Mouse (Mus musculus) liver (tissue): ENCODE measurements around the gene Ino80b.

Source experiments
- DNase-seq: peaks from one replicate; pipeline ENCODE4 v3.0.0-alpha.2; 2020; ENCODE audit warnings: mixed read lengths

Gene Ino80b

DNA sequence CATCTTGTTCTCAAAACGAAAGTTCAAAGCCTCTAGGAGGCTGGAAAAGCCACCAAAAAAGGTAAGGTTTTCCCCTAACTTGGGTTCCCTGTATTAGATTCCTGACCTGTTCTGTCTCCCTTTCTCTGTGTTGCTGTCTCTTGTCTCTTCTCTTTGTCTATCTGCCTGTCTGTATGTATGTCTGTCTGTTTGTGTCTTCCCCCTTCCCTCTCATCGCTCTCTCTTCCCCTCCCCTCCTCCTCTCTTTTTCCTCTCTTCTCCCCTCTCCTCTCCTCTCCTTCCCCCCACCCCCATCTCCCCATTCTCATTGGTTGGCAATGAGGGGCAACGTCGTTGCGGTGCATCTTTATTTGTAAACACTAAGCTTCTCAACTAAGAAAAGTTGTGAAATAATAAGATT lies at the start of gene Ino80b:
TSS of gene Ino80b (minus strand) at position 101 of the 400 bp plus-strand sequence.
- DNase-seq, result no peak

DNA sequence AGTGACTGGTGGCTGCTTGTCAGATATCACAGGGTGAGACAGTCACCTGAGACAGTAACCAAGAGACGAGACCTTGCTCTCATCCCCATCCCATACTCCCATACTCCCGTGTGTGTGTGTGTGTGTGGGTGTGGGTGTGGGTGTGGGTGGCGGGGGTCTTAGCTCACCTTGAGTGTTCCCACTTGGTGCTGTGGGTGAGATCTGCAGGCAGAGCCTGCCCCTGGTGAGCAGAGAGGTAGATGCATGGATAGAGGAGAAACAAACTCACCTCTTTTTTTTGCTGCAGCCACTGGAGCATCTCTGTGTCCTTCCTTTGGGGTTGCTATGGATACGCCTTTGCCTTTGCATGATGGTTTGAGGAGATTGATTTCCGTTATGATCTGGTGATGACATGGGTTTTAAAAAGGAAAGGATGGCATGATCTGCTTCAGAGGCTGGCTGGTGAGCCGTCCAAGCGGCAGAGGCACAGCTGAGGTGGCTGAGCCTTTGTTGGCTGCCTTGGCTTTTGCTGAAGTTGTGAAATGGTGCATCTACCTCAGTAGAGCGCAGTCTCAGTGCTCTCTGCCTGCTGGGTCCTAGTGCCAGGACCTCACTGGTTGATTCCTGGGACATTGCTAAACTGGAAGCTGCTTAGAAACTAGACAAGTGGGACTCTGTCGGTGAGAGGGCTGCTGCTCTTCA lies 47.1 kb upstream of the Ino80b start:
- no peak for DNase-seq

GRCm38 (mm10) chr6:83171063-83171462 lies 45.8 kb upstream of the Ino80b start:
- no peak for DNase-seq

DNA sequence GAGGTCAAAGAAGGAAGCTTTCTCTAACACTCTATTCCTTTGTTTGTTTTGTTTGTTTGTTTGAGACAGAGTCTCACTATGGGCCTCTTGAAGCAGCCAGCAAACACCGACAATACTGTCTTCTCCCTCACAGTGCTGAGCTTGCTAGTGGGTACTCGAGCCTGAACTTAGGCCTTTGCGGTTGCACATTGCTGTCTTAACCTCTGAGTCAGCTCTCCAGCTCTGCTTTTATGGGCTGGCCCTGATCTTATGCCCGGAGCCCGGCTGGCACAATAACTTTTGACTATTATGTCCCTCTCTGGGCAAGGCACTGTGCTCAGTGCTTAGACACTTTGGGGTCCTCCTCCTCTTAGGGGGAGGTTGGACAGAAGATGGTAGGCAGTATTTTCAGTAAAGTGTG lies 44.6 kb upstream of the Ino80b start:
- no peak for DNase-seq

- DNase-seq, result peak; percentile 25
Measured at GRCm38 (mm10) chr6:83166243-83166630, 41.0 kb upstream of the Ino80b start.

DNA sequence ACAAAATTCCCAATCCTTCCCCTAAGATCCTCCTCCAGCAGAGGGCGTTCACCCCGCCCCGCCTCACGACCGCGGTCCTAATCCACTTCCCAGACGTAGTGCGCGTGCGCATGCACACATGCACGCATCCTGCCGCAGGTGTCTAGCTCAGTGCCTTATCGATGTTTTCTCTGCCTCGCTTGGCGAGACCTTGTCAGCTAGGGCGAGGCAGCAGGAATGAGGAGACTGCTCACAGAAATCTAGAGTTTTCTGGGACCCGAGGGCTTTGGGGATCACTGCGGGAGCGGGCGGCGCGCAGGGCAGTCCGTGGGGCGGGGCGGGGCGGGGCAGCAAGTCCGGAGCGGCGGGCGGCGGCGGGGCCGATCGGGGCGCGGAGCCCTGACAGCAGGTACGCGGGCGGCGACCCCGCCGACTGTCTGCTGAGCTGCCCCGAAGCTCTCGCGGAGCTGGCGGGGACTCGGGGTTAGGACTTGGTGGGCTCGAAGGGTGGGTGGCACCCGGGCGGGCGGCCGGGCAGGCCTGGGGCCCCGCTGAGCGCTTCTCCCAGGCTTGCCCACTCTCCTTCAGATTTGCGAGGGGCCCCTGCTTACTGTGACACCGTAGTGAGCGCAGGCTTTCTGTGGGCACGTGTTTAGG lies 40.5 kb upstream of the Ino80b start, which contains the start of gene Dctn1:
TSS of gene Dctn1 (plus strand) at position 314 of the 636 bp plus-strand sequence.
- DNase-seq, result peak; percentile 96

GRCm38 (mm10) chr6:83165026-83165606 lies 39.9 kb upstream of the Ino80b start:
- no peak for DNase-seq

DNA sequence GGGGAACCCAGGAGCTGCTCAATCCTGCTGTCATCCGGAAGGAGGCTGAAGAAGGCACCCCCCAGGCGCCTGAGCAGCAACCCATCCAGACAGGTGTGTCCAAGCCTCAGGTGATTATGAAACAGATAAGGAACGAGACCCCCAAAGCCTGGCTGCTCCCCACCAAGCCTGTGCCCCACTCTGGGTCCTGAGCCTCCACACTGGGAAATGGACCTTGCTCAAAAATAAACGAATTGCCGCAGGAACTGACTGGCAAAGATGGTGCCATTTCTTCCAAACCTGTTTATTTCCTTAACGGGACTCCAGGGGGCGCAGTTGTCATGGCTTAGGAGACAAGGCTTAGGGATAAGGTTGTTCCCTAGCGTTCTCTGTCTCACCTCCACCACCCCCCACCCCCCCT lies 37.5 kb upstream of the Ino80b start:
- peak; percentile 62 for DNase-seq

DNA sequence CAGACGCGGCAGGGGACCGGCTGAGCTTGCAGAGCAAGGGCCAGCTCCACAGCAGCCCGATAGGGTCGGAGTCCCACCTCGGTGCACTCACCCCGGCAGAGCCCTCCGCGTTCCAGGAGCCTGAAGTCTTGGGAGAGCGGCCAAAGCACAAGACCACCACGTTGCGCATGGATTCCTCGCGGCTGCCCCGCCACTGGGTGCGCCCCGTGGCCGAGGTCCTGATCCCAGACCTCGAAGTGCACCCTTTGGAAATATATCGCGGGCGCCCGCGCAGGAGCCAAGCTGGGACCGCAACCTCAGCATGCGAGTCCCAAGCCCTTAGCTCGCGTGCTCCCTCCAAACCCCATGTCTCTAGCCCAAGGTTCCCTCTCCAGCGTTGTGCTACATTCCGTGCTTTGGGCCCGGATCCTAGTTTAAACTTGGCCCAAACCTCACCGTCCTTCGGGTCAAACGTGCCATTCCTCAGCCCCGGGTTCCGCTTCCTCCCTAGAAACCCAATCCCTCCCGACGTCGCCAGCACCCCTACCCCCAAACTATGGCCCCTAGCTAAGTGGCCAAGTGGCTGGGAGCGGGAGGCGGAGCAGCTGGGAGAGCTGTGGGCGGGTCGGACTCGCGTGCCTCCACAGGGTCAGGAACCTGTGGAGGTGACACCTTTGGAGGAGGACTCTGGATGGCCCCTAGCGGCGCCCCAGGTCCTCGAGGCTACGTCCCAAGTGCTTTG lies 36.9 kb upstream of the Ino80b start:
- peak; percentile 19 for DNase-seq

DNA sequence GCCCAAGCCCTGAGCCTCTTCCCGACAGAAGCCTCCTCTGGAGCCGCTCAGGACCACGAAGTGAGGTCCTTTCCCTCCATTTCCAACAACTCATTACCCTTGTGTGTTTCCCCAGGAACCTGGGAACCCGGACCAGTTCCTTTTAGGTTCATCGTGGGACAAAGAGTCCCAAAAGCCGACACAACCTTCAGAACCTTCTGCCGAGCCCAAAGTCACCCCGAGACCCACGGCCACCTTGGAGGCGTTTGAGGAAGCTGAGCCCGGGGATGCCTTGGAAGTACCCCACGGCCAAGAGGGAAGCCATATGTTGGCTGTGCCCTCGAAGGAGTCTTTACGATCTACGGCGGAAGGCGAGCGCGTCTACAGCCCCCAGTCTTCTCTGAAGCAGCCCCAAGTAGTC lies 36.2 kb upstream of the Ino80b start:
- DNase-seq, result no peak

DNA sequence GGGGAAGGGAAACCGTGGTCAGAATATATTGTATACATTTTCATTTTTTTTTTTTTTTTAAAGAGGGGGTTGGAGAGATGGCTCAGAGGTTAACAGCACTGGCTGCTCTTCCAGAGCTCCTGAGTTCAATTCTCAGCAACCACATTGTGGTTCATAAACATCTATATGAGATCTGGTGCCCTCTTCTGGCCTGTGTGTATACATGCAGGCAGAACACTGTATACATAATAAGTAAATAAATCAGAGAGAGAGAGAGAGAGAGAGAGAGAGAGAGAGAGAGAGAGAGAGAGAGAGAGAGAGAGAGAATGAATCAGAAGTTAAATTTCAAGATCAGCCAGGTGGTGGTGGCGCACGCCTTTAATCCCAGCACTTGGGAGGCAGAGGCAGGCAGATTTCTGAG lies 34.2 kb upstream of the Ino80b start:
- peak; percentile 51 for DNase-seq

- DNase-seq, result peak; percentile 45
Measured at GRCm38 (mm10) chr6:83156259-83156684, 31.0 kb upstream of the Ino80b start, which contains the start of the genes Wdr54 and 1700003E16Rik. Gene Wdr54, minus strand, starts transcription at chr6:83156397. Gene 1700003E16Rik, plus strand, starts transcription at chr6:83156404.

GRCm38 (mm10) chr6:83155552-83156238 lies 30.5 kb upstream of the Ino80b start:
- DNase-seq, result no peak

GRCm38 (mm10) chr6:83153485-83153884 lies 28.3 kb upstream of the Ino80b start:
- no peak for DNase-seq

DNA sequence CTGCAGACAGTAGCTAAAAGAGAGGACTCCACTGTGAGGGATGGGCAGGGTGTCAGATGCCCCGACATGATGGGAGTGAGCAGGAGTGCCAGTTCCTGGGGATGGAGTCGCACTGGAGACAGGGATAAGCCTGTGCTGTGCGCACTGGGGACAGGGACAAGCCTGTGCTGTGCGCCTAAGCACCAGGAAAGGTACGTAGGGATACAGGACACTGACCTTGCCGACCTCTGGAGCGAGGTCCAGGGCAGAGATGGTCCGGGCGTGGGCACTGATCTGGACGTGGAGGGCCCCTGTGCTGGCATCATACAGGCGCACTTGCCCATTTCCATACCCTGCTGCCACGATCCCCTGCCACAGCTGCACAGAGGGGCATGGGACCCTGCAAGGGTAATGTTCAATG lies 27.8 kb upstream of the Ino80b start:
- DNase-seq, result no peak

- no peak for DNase-seq
Measured at GRCm38 (mm10) chr6:83151721-83152120, 26.5 kb upstream of the Ino80b start.

- DNase-seq, result no peak
Measured at GRCm38 (mm10) chr6:83147280-83147679, 22.0 kb upstream of the Ino80b start.

GRCm38 (mm10) chr6:83145805-83146204 lies 20.6 kb upstream of the Ino80b start:
- no peak for DNase-seq

DNA sequence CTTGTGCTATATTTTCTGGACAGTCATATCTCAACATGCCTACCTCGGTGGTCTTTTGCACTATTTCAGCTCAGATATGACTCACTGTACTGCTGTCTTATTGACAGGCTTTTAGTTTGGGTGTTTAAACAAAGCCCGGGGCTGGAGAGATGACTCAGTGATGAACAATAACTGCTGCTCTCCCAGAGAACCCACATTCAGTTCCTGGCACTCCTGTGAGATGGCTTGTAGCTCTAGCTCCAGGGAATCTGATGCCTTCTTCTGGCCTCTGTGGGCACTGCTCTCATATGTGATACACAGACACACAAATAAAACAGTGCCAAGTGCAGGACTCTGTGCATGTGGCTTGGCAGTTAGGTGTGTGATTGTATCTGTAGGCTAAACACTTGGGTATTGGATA lies 20.0 kb upstream of the Ino80b start:
- no peak for DNase-seq

GRCm38 (mm10) chr6:83142886-83143285 lies 17.7 kb upstream of the Ino80b start:
- DNase-seq, result no peak

GRCm38 (mm10) chr6:83142211-83142731 lies 17.0 kb upstream of the Ino80b start:
- DNase-seq, result no peak

- no peak for DNase-seq
Measured at GRCm38 (mm10) chr6:83141636-83142035, 16.4 kb upstream of the Ino80b start.
